Mouse (Mus musculus) forebrain, embryonic 10.5 days (tissue): ENCODE results near the gene Ttc9. TPM values are rescaled to one million over a fixed set of nuclear protein-coding genes. Genes with fewer than 3 reads are reported as not detected.

Experiments used
- DNase-seq: peaks from one replicate; pipeline ENCODE4 v3.0.0-alpha.2; 2017; ENCODE audit warnings: low spot score; ENCODE audit errors: extremely low spot score
- H3K27ac ChIP-seq: fragments of 300-500 bp; sonication (generic); 2 replicates; pipeline ENCODE4 v1.5.1; 2016; ENCODE audit warnings: mild to moderate bottlenecking
- H3K27me3 ChIP-seq: fragments of 300-500 bp; sonication (generic); 2 replicates; pipeline ENCODE4 v1.6.1; 2016; ENCODE audit warnings: mild to moderate bottlenecking; ENCODE audit not compliant: poor library complexity, severe bottlenecking
- H3K36me3 ChIP-seq: fragments of 300-500 bp; sonication (generic); replicated peaks from 2 replicates; pipeline ENCODE4 v1.6.1; 2016; ENCODE audit warnings: mild to moderate bottlenecking, moderate library complexity
- H3K4me1 ChIP-seq: fragments of 300-500 bp; sonication (generic); 2 replicates; pipeline ENCODE4 v1.6.1; 2016
- H3K4me3 ChIP-seq: fragments of 300-500 bp; sonication (generic); 2 replicates; pipeline ENCODE4 v1.5.1; 2016; ENCODE audit warnings: mild to moderate bottlenecking, moderate library complexity
- H3K9me3 ChIP-seq: fragments of 300-500 bp; sonication (generic); 2 replicates; pipeline ENCODE4 v1.6.1; 2016; ENCODE audit warnings: mild to moderate bottlenecking, moderate library complexity
- WGBS: fragments of 180-500 bp; shearing (Covaris S2); methylation state at CpG from one replicate; pipeline ENCODE4 v1.1.7; 2016; 5-methylcytosine and 5-hydroxymethylcytosine counted together
- polyA plus RNA-seq: library from polyadenylated mRNA; unstranded; fragments of >200 nt; fragmentation: Nextera tagmentation; extraction: Ambion mirVana; gene quantifications from 2 replicates; pipeline ENCODE4 v1.2.1, GENCODE M21; 2016

Ttc9 gene
- 3.5 and 4.5 TPM in 2 replicates for polyA plus RNA-seq

DNA sequence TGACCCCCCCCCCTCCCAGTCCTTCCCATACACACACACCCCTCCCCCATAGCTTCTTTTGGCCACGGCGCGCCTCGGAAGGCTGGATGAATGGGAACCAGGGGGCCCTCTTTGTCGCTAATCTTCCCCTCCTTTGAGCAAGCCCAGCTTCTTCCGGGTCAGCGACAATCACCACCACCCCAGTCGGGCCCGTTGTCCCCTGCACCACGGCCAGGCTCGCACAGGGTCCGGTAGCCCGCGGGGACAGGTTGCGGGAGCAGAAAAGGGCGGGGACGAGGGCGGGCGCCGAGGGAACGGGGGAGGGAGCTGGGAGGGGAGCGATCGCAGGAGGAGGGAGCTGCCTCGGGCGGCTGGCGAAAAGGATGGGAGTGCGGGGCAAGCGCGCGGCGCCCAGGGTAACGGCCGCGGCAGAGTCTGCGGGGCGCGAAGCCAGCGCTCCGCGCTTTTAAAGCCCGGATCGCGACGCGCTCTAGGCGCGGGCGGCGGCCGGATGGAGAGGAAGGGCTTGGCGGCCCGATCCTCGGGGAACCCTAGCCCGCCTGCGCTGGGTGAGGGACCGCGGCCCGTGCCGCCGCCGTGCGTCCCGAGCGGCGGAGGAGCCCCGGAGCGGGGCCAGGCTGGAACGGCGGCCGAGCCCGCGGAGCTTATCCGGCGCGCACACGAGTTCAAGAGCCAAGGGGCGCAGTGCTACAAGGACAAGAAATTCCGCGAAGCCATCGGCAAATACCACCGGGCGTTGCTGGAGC is at the start of gene Ttc9:
TSS of gene Ttc9 (plus strand) at position 335 of the 746 bp plus-strand sequence.
- WGBS, result under 1% methylated on average over 82 of the region's 82 CpGs
- Histone ChIP-seq H3K4me1 (peaks cover 42% of the 10 kb centered on the region), H3K27me3 (peaks cover 72% of the 10 kb centered on the region), H3K36me3 (peaks cover 10% of the 10 kb centered on the region), H3K4me3 (peak within 1 kb of the TSS; percentile 81), H3K27ac (peak within 1 kb of the TSS; percentile 95), H3K9me3 (no peaks in the 10 kb centered on the region)
- DNase-seq, result peak; percentile 80

DNA sequence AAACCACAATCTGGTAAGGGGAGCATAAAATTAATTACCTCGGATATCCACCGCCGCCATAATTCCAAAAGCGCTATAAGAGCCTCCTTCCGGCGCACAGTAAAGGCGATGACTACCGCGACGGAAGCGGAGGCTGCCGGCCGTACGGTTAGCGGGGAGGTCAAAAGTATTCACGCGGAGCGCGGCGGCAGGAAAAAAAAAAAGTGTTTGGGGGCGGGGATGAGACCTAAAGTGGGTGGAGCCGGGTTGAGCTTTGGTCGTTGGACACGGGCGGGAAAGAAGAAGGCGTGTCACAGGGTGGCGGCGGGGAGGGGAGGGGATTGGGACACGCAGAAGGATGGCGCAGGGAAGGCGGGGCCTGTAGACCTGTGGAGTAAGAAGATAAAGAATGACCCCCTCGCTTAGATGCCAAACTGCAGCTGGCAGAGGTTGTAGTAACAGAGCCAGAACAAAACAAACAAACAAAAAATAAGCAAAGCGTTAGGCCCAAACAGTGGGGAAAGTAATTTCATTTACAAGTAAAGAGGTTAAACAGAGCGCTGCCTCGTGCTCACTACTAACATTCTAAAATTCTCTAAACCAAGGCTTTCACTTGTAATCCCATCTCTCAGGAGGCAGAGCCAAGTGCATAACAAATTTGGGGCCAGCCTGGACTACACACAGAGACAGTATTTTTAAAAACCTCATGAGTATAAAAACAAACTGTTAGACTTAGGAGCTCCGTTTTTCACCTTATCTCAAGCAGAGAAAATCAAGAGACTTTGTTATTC is 36.0 kb upstream of the Ttc9 start, which contains the start of gene Med6:
TSS of gene Med6 (minus strand) at position 107 of the 770 bp plus-strand sequence.
- peak within 1 kb of the TSS; percentile 85 for H3K4me3 ChIP-seq
- peaks cover 14% of the 10 kb centered on the region for H3K4me1 ChIP-seq
- peak; percentile 97 for DNase-seq
- H3K27me3 ChIP-seq, result no peaks in the 10 kb centered on the region
- H3K9me3 ChIP-seq, result no peaks in the 10 kb centered on the region
- H3K36me3 ChIP-seq, result peaks cover 13% of the 10 kb centered on the region
- peak within 1 kb of the TSS; percentile 85 for H3K27ac ChIP-seq
- WGBS, result 4% methylated on average over 36 of the region's 36 CpGs

DNA sequence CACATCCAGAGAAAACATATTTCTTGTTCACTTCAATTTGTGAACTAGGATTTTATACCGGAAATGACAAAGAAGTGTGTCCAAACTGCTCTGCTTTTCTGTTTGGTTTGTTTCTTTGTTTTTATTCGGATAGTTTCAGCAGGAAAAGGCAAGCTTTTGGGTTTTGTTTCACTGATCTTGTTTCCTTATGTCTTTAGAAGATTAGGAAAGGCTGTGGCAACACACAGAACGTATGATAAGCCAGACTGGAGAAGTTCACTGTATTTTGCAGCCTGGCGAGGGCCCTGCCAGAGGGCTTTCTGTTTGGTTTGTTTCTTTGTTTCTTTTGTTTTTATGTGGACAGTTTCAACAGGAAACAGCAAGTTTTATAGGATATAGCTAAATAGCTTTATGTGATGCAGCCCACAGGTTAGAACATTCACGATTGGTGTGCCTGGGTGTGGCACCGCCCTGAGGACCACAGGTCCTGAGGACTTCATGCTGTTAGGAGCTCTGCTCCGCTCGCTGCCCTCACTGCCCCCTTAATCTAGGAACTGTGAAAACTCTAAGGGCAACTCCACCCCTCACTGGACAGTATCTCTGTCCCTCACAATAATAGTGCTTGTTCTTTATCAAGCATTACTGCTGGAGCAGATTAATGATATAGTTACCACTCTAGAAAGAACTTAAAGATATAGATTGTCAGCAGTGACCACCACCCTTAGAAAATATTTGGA is 34.3 kb upstream of the Ttc9 start:
- WGBS, result 84% methylated on average over 8 of the region's 8 CpGs
- Histone ChIP-seq H3K4me3 (no peak overlapping the region), H3K9me3 (no peaks in the 10 kb centered on the region)

GRCm38 (mm10) chr12:81604995-81605784 is 25.9 kb upstream of the Ttc9 start:
- Histone ChIP-seq H3K9me3 (no peaks in the 10 kb centered on the region), H3K27me3 (no peaks in the 10 kb centered on the region), H3K4me1 (no peaks in the 10 kb centered on the region), H3K4me3 (no peak overlapping the region), H3K27ac (no peak overlapping the region), H3K36me3 (no peaks in the 10 kb centered on the region)
- 63% methylated on average over 5 of the region's 5 CpGs for WGBS
- no peak for DNase-seq

More for the DNA sequence above, 34.3 kb upstream of the Ttc9 start:
- Histone ChIP-seq H3K27me3 (no peaks in the 10 kb centered on the region), H3K4me1 (peaks cover 14% of the 10 kb centered on the region), H3K36me3 (no peaks in the 10 kb centered on the region), H3K27ac (no peak overlapping the region)
- DNase-seq, result no peak

GRCm38 (mm10) chr12:81609445-81609844 is 21.6 kb upstream of the Ttc9 start:
- H3K4me3 ChIP-seq, result no peak overlapping the region
- H3K27ac ChIP-seq, result no peak overlapping the region
- H3K27me3 ChIP-seq, result no peaks in the 10 kb centered on the region
- H3K9me3 ChIP-seq, result no peaks in the 10 kb centered on the region
- no peak for DNase-seq
- no peaks in the 10 kb centered on the region for H3K36me3 ChIP-seq
- no peaks in the 10 kb centered on the region for H3K4me1 ChIP-seq

GRCm38 (mm10) chr12:81615807-81616206 is 15.2 kb upstream of the Ttc9 start:
- H3K27me3 ChIP-seq, result no peaks in the 10 kb centered on the region
- H3K4me3 ChIP-seq, result no peak overlapping the region
- H3K4me1 ChIP-seq, result no peaks in the 10 kb centered on the region
- DNase-seq, result no peak
- no peak overlapping the region for H3K27ac ChIP-seq
- H3K36me3 ChIP-seq, result no peaks in the 10 kb centered on the region
- 83% methylated on average over 6 of the region's 6 CpGs for WGBS
- no peaks in the 10 kb centered on the region for H3K9me3 ChIP-seq

DNA sequence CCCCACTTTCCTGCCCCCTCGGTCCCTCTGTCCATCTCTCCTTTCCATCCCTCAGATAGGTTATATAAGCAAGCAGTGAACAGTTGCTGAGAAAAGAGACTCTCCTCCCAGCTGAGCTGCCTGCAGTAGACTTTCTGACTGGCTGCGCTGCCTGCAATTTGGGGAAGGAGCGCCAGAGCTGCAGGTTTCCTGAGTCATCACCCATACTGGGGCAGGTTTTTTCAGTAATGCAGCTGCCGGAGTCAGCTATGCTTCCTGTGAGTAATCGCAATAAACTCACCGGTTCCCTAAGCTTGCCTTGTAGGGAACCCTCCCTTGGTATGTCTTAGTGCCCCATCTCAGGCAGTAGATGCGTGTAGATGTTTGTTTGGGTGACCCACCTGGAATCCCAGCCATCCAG is 14.1 kb upstream of the Ttc9 start:
- Histone ChIP-seq H3K4me1 (no peaks in the 10 kb centered on the region), H3K36me3 (no peaks in the 10 kb centered on the region), H3K4me3 (no peak overlapping the region), H3K27me3 (no peaks in the 10 kb centered on the region), H3K9me3 (no peaks in the 10 kb centered on the region), H3K27ac (no peak overlapping the region)
- 80% methylated on average over 7 of the region's 7 CpGs for WGBS
- no peak for DNase-seq

DNA sequence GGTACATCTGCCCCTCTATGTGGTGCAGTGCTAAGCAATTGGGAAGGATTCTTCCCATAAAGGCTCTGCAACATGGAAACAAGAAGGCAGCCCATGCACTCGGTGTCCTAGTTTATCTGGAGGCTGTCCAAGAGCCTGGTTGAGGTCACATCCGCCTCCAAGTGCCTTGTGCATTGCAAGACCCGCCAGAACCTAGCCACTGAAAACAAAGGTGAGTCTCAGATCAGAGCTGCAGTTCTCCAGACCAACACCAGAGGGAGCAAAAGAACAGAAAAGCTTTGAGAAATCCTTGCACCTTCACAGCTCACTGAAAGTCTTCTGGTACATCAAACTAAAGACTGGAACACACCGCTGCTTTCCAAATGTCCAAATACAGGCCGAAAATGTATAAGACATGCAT is 11.7 kb upstream of the Ttc9 start:
- WGBS, result 28% methylated on average over 5 of the region's 5 CpGs
- H3K4me1 ChIP-seq, result no peaks in the 10 kb centered on the region

GRCm38 (mm10) chr12:81623377-81623776 is 7.7 kb upstream of the Ttc9 start:
- H3K4me1 ChIP-seq, result no peaks in the 10 kb centered on the region
- H3K27ac ChIP-seq, result no peak overlapping the region
- DNase-seq, result no peak
- H3K27me3 ChIP-seq, result peaks cover 29% of the 10 kb centered on the region
- no peaks in the 10 kb centered on the region for H3K36me3 ChIP-seq
- 78% methylated on average over 4 of the region's 4 CpGs for WGBS
- H3K9me3 ChIP-seq, result no peaks in the 10 kb centered on the region
- H3K4me3 ChIP-seq, result no peak overlapping the region

More for the DNA sequence above, 11.7 kb upstream of the Ttc9 start:
- Histone ChIP-seq H3K27ac (0 out of 2 replicates have a peak overlapping the region, but pooled peaks have one; percentile 1), H3K36me3 (no peaks in the 10 kb centered on the region), H3K4me3 (no peak overlapping the region), H3K27me3 (no peaks in the 10 kb centered on the region; the same call in 1 of the 2 replicates), H3K9me3 (no peaks in the 10 kb centered on the region)
- peak; percentile 77 for DNase-seq

GRCm38 (mm10) chr12:81626226-81626861 is 4.7 kb upstream of the Ttc9 start:
- H3K27me3 ChIP-seq, result peaks cover 59% of the 10 kb centered on the region
- no peak overlapping the region for H3K4me3 ChIP-seq
- H3K27ac ChIP-seq, result no peak overlapping the region
- peaks cover 19% of the 10 kb centered on the region for H3K4me1 ChIP-seq
- DNase-seq, result no peak
- H3K9me3 ChIP-seq, result no peaks in the 10 kb centered on the region
- no peaks in the 10 kb centered on the region for H3K36me3 ChIP-seq
- 85% methylated on average over 12 of the region's 12 CpGs for WGBS

GRCm38 (mm10) chr12:81627426-81627825 is 3.6 kb upstream of the Ttc9 start:
- 86% methylated on average over 6 of the region's 6 CpGs for WGBS
- Histone ChIP-seq H3K4me1 (peaks cover 29% of the 10 kb centered on the region), H3K9me3 (no peaks in the 10 kb centered on the region), H3K4me3 (no peak overlapping the region), H3K36me3 (no peaks in the 10 kb centered on the region), H3K27me3 (peaks cover 70% of the 10 kb centered on the region), H3K27ac (no peak overlapping the region)
- DNase-seq, result no peak

DNA sequence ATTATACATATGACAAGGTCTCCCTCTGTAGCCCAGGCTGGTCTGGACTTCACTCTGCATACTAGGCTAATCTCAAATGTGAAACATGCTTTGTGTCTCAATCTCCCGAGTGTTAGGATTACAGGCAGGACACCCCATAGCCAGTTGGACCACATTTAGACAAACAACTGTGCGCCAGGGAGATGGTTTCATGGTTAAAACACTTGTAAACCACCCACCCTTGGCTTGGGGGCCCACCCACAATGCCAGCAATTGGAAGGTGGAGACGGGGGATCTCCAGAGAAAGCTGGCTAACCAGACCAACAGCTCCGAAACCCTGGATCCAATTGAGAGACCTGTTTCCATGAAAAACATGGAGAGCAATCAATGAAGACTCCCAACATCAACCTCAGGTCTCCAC is 3.0 kb upstream of the Ttc9 start:
- Histone ChIP-seq H3K27me3 (peaks cover 76% of the 10 kb centered on the region), H3K4me1 (peaks cover 36% of the 10 kb centered on the region), H3K27ac (no peak overlapping the region), H3K4me3 (no peak overlapping the region), H3K9me3 (no peaks in the 10 kb centered on the region), H3K36me3 (no peaks in the 10 kb centered on the region)
- 85% methylated on average over 4 of the region's 4 CpGs for WGBS
- DNase-seq, result no peak
